Mouse (Mus musculus): ENCODE data around the gene Tubb3. TPM values are rescaled to one million over a fixed set of nuclear protein-coding genes. Genes with fewer than 3 reads are reported as not detected.

Gene Tubb3
- polyA plus RNA-seq, 1 experiment, result 140 TPM

- no peak overlapping the region for H3K4me3 ChIP-seq (ENCODE audit: insufficient read depth, poor library complexity, severe bottlenecking)
- H3K79me2 ChIP-seq (ENCODE audit: control insufficient read depth, insufficient read depth), result no peaks in the 10 kb centered on the region
- peaks cover 81% of the 10 kb centered on the region for H3K36me3 ChIP-seq (ENCODE audit: control insufficient read depth, insufficient read depth)
- TF ChIP-seq MYOD1 (IDR thresholded peaks at IDR 0.05; ENCODE audit: control insufficient read depth, insufficient read length, low read depth) (no peak), MAX (IDR thresholded peaks at IDR 0.05) (no peak), CTCF (IDR thresholded peaks at IDR 0.05; ENCODE audit: control insufficient read depth, insufficient read depth, insufficient read length) (no peak)
- no peaks in the 10 kb centered on the region for H3K27me3 ChIP-seq (ENCODE audit: control insufficient read depth, insufficient read depth, insufficient read length)
- no peaks in the 10 kb centered on the region for H3K79me3 ChIP-seq (ENCODE audit: low read depth)
- H3ac ChIP-seq (ENCODE audit: control insufficient read depth, insufficient read length, low read depth), result no peak overlapping the region
Measured at GRCm38 (mm10) chr8:123398308-123398707, 12.9 kb upstream of the Tubb3 start.

GRCm38 (mm10) chr8:123401936-123402335 lies 9.3 kb upstream of the Tubb3 start:
- peaks cover 55% of the 10 kb centered on the region for H3K36me3 ChIP-seq (ENCODE audit: control insufficient read depth, insufficient read depth)
- no peak overlapping the region for H3ac ChIP-seq (ENCODE audit: control insufficient read depth, insufficient read length, low read depth)
- no peaks in the 10 kb centered on the region for H3K79me2 ChIP-seq (ENCODE audit: control insufficient read depth, insufficient read depth)
- H3K79me3 ChIP-seq (ENCODE audit: low read depth), result no peaks in the 10 kb centered on the region
- no peaks in the 10 kb centered on the region for H3K27me3 ChIP-seq (ENCODE audit: control insufficient read depth, insufficient read depth, insufficient read length)
- no peak for TF ChIP-seq MYOD1 (IDR thresholded peaks at IDR 0.05; ENCODE audit: control insufficient read depth, insufficient read length, low read depth)
- TF ChIP-seq USF1 (IDR thresholded peaks at IDR 0.05; ENCODE audit: low read depth), result no peak
- no peak overlapping the region for H3K4me3 ChIP-seq (ENCODE audit: insufficient read depth, poor library complexity, severe bottlenecking)

GRCm38 (mm10) chr8:123402730-123403326 lies 8.4 kb upstream of the Tubb3 start:
- Histone ChIP-seq H3ac (ENCODE audit: control insufficient read depth, insufficient read length, low read depth) (no peak overlapping the region), H3K4me3 (ENCODE audit: insufficient read depth, poor library complexity, severe bottlenecking) (no peak overlapping the region), H3K79me2 (ENCODE audit: control insufficient read depth, insufficient read depth) (no peaks in the 10 kb centered on the region), H3K27me3 (ENCODE audit: control insufficient read depth, insufficient read depth, insufficient read length) (no peaks in the 10 kb centered on the region), H3K79me3 (ENCODE audit: low read depth) (no peaks in the 10 kb centered on the region), H3K36me3 (ENCODE audit: control insufficient read depth, insufficient read depth) (peaks cover 47% of the 10 kb centered on the region)
- TF ChIP-seq FOSL1 (IDR thresholded peaks at IDR 0.05; ENCODE audit: insufficient read depth, low read length, poor library complexity, severe bottlenecking), result no peak
- no peak for TF ChIP-seq MYOD1 (IDR thresholded peaks at IDR 0.05; ENCODE audit: control insufficient read depth, insufficient read length, low read depth)
- no peak for TF ChIP-seq MYOG (IDR thresholded peaks at IDR 0.05; ENCODE audit: control insufficient read depth, extremely low read depth, insufficient read length)
- no peak for TF ChIP-seq CTCF (IDR thresholded peaks at IDR 0.05; ENCODE audit: control insufficient read depth, insufficient read depth, insufficient read length)
- TF ChIP-seq USF1 (IDR thresholded peaks at IDR 0.05; ENCODE audit: low read depth), result no peak
- no peak for TF ChIP-seq MAX (IDR thresholded peaks at IDR 0.05)
- TF ChIP-seq CEBPB (IDR thresholded peaks at IDR 0.05; ENCODE audit: low read depth), result no peak

DNA sequence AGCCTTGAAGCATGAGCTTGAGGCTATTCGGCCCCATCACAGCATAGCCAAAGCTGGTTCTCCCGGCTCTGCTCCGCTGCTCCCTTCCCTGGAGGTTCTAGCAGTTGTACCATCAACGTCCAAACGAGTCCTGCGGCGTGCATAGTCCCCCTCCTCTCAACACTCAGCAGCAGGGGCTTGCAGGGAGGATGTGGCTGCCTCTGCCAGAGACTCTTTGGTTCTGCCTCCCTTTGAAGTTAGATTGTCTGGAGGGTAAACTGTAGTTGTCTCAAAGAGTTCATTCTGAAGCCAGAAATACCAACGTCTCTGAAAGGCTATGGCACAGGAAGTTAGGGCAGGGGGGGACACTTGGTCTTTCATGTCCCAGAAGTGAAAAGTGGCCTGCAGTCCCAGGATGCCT lies 6.7 kb upstream of the Tubb3 start:
- H3ac ChIP-seq (ENCODE audit: control insufficient read depth, insufficient read length, low read depth), result no peak overlapping the region
- H3K79me3 ChIP-seq (ENCODE audit: low read depth), result no peaks in the 10 kb centered on the region
- peaks cover 30% of the 10 kb centered on the region for H3K36me3 ChIP-seq (ENCODE audit: control insufficient read depth, insufficient read depth)
- H3K4me3 ChIP-seq (ENCODE audit: insufficient read depth, poor library complexity, severe bottlenecking), result no peak overlapping the region
- TF ChIP-seq USF1 (IDR thresholded peaks at IDR 0.05; ENCODE audit: low read depth), result no peak
- H3K27me3 ChIP-seq (ENCODE audit: control insufficient read depth, insufficient read depth, insufficient read length), result no peaks in the 10 kb centered on the region
- H3K79me2 ChIP-seq (ENCODE audit: control insufficient read depth, insufficient read depth), result no peaks in the 10 kb centered on the region

- Histone ChIP-seq H3K79me2 (ENCODE audit: control insufficient read depth, insufficient read depth) (no peaks in the 10 kb centered on the region), H3K36me3 (ENCODE audit: control insufficient read depth, insufficient read depth) (peaks cover 11% of the 10 kb centered on the region), H3K79me3 (ENCODE audit: low read depth) (no peaks in the 10 kb centered on the region), H3K27me3 (ENCODE audit: control insufficient read depth, insufficient read depth, insufficient read length) (no peaks in the 10 kb centered on the region), H3K4me3 (ENCODE audit: insufficient read depth, poor library complexity, severe bottlenecking) (no peak within 1 kb of the TSS), H3ac (ENCODE audit: control insufficient read depth, insufficient read length, low read depth) (no peak within 1 kb of the TSS)
- TF ChIP-seq USF1 (IDR thresholded peaks at IDR 0.05; ENCODE audit: low read depth) (peak; percentile 74), CTCF (IDR thresholded peaks at IDR 0.05; ENCODE audit: control insufficient read depth, insufficient read depth, insufficient read length) (peak; percentile 52), FOSL1 (IDR thresholded peaks at IDR 0.05; ENCODE audit: insufficient read depth, low read length, poor library complexity, severe bottlenecking) (no peak)
Measured at GRCm38 (mm10) chr8:123406786-123407185, 4.4 kb upstream of the Tubb3 start, which contains the start of gene Mc1r. TSS of gene Mc1r (plus strand) at chr8:123407107.

GRCm38 (mm10) chr8:123407612-123408011 lies 3.6 kb upstream of the Tubb3 start:
- H3K27me3 ChIP-seq (ENCODE audit: control insufficient read depth, insufficient read depth, insufficient read length), result no peaks in the 10 kb centered on the region
- H3K4me3 ChIP-seq (ENCODE audit: insufficient read depth, poor library complexity, severe bottlenecking), result no peak overlapping the region

More at GRCm38 (mm10) chr8:123407612-123408011, 3.6 kb upstream of the Tubb3 start:
- Histone ChIP-seq H3K36me3 (ENCODE audit: control insufficient read depth, insufficient read depth) (peaks cover 7% of the 10 kb centered on the region), H3ac (ENCODE audit: control insufficient read depth, insufficient read length, low read depth) (no peak overlapping the region), H3K79me3 (ENCODE audit: low read depth) (no peaks in the 10 kb centered on the region), H3K79me2 (ENCODE audit: control insufficient read depth, insufficient read depth) (peaks cover 8% of the 10 kb centered on the region)
- TF ChIP-seq FOSL1 (IDR thresholded peaks at IDR 0.05; ENCODE audit: insufficient read depth, low read length, poor library complexity, severe bottlenecking) (no peak), CEBPB (IDR thresholded peaks at IDR 0.05; ENCODE audit: low read depth) (no peak), MYOD1 (IDR thresholded peaks at IDR 0.05; ENCODE audit: control insufficient read depth, insufficient read length, low read depth) (no peak), CTCF (IDR thresholded peaks at IDR 0.05; ENCODE audit: control insufficient read depth, insufficient read depth, insufficient read length) (no peak), MYOG (IDR thresholded peaks at IDR 0.05; ENCODE audit: control insufficient read depth, extremely low read depth, insufficient read length) (no peak), MAX (IDR thresholded peaks at IDR 0.05) (no peak), USF1 (IDR thresholded peaks at IDR 0.05; ENCODE audit: low read depth) (no peak)

Measured in C2C12 (cell line).